Mouse (Mus musculus): ENCODE results near the gene Syt3. TPM values are rescaled to one million over a fixed set of nuclear protein-coding genes. Genes with fewer than 3 reads are reported as not detected.
A peak's percentile ranks its signal among the peaks of the same experiment; 100 is the strongest.

The Syt3 gene
- polyA plus RNA-seq, 1 experiment, result 1.9 TPM

DNA sequence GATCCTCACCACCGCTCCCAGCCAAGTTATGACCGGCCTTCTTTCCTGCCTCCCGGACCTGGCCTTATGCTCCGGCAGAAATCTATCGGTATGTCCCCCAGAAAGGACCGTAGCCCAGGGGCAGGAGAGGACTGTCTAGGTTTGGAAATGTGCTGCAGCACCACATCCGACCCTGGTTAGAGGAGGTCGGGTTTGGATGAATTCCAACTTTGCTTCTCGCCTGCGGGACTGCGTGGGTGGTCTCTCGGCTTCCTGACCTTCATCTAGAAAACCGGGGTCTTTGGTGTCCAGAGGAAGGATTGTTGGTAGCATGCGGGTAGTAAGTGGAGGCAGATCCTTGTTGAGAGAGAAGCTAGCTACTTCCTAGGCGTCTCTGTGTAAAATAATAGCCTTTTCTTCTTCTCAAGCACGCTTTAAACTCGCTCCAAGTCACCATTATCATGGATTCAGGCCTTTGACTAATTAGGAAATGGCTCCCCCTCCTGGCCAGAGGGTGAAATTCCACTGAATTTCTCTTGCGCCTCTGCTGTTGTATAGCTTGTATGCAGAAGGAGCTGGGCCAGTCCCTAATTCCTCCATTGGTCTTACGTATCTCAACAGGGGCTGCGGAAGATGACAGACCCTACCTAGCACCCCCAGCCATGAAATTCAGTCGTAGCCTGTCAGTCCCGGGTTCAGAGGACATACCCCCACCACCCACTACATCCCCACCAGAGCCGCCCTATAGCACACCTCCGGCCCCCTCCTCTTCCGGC is 32.8 kb upstream of the Syt3 start:
- H3K9me3 ChIP-seq (replicated peaks; ENCODE audit: control insufficient read depth, insufficient read depth, low read length, poor library complexity, severe bottlenecking), result no peaks in the 10 kb centered on the region
- TF ChIP-seq CTCF (IDR thresholded peaks at IDR 0.05; ENCODE audit: low read depth, low read length) (peak; percentile 35), POLR2A (IDR thresholded peaks at IDR 0.05; ENCODE audit: insufficient read depth, low read length) (no peak)
- no peaks in the 10 kb centered on the region for H3K4me1 ChIP-seq (ENCODE audit: control insufficient read depth, insufficient read depth, low read length)
- peaks cover 12% of the 10 kb centered on the region for H3K27me3 ChIP-seq (ENCODE audit: control insufficient read depth, insufficient read depth, low read length, poor library complexity, severe bottlenecking)
- H3K36me3 ChIP-seq (ENCODE audit: control insufficient read depth, insufficient read depth, low read length, poor library complexity, severe bottlenecking), result no peaks in the 10 kb centered on the region
- peak overlapping the region; percentile 22; the same call in 1 of the 2 replicates for H3K27ac ChIP-seq (ENCODE audit: insufficient read depth, low read length)
- H3K9ac ChIP-seq (ENCODE audit: low read depth, poor library complexity, severe bottlenecking), result peak overlapping the region; percentile 54
- peak overlapping the region; percentile 45 for H3K4me3 ChIP-seq (ENCODE audit: low read depth, low read length)

- peak overlapping the region; percentile 54 for H3K9ac ChIP-seq (ENCODE audit: low read depth, poor library complexity, severe bottlenecking)
- no peak overlapping the region for H3K27ac ChIP-seq (ENCODE audit: insufficient read depth, low read length)
- peaks cover 12% of the 10 kb centered on the region for H3K27me3 ChIP-seq (ENCODE audit: control insufficient read depth, insufficient read depth, low read length, poor library complexity, severe bottlenecking)
- TF ChIP-seq POLR2A (IDR thresholded peaks at IDR 0.05; ENCODE audit: insufficient read depth, low read length) (no peak), CTCF (IDR thresholded peaks at IDR 0.05; ENCODE audit: low read depth, low read length) (no peak), EP300 (IDR thresholded peaks at IDR 0.05; ENCODE audit: insufficient read depth, low read depth, low read length) (no peak)
- no peaks in the 10 kb centered on the region for H3K36me3 ChIP-seq (ENCODE audit: control insufficient read depth, insufficient read depth, low read length, poor library complexity, severe bottlenecking)
- H3K4me1 ChIP-seq (ENCODE audit: control insufficient read depth, insufficient read depth, low read length), result no peaks in the 10 kb centered on the region
- H3K4me3 ChIP-seq (ENCODE audit: low read depth, low read length), result peak overlapping the region; percentile 27
- no peaks in the 10 kb centered on the region for H3K9me3 ChIP-seq (replicated peaks; ENCODE audit: control insufficient read depth, insufficient read depth, low read length, poor library complexity, severe bottlenecking)
These were observed 31.8 kb upstream of the Syt3 start for GRCm38 (mm10) chr7:44351881-44352749.

- Histone ChIP-seq H3K27ac (ENCODE audit: insufficient read depth, low read length) (no peak overlapping the region), H3K9me3 (replicated peaks; ENCODE audit: control insufficient read depth, insufficient read depth, low read length, poor library complexity, severe bottlenecking) (no peaks in the 10 kb centered on the region), H3K27me3 (ENCODE audit: control insufficient read depth, insufficient read depth, low read length, poor library complexity, severe bottlenecking) (peaks cover 12% of the 10 kb centered on the region), H3K4me3 (ENCODE audit: low read depth, low read length) (peak overlapping the region; percentile 27), H3K4me1 (ENCODE audit: control insufficient read depth, insufficient read depth, low read length) (peaks cover 2% of the 10 kb centered on the region), H3K36me3 (ENCODE audit: control insufficient read depth, insufficient read depth, low read length, poor library complexity, severe bottlenecking) (no peaks in the 10 kb centered on the region), H3K9ac (ENCODE audit: low read depth, poor library complexity, severe bottlenecking) (peak overlapping the region; percentile 54)
- TF ChIP-seq POLR2A (IDR thresholded peaks at IDR 0.05; ENCODE audit: insufficient read depth, low read length), result no peak
- TF ChIP-seq EP300 (IDR thresholded peaks at IDR 0.05; ENCODE audit: insufficient read depth, low read depth, low read length), result no peak
- no peak for TF ChIP-seq CTCF (IDR thresholded peaks at IDR 0.05; ENCODE audit: low read depth, low read length)
These were observed 30.9 kb upstream of the Syt3 start for GRCm38 (mm10) chr7:44352750-44353600.

GRCm38 (mm10) chr7:44353601-44354340 is 30.1 kb upstream of the Syt3 start:
- Histone ChIP-seq H3K4me3 (ENCODE audit: low read depth, low read length) (peak overlapping the region; percentile 27), H3K36me3 (ENCODE audit: control insufficient read depth, insufficient read depth, low read length, poor library complexity, severe bottlenecking) (no peaks in the 10 kb centered on the region), H3K27ac (ENCODE audit: insufficient read depth, low read length) (no peak overlapping the region), H3K4me1 (ENCODE audit: control insufficient read depth, insufficient read depth, low read length) (peaks cover 2% of the 10 kb centered on the region), H3K27me3 (ENCODE audit: control insufficient read depth, insufficient read depth, low read length, poor library complexity, severe bottlenecking) (peaks cover 12% of the 10 kb centered on the region), H3K9ac (ENCODE audit: low read depth, poor library complexity, severe bottlenecking) (peak overlapping the region; percentile 54), H3K9me3 (replicated peaks; ENCODE audit: control insufficient read depth, insufficient read depth, low read length, poor library complexity, severe bottlenecking) (no peaks in the 10 kb centered on the region)
- TF ChIP-seq EP300 (IDR thresholded peaks at IDR 0.05; ENCODE audit: insufficient read depth, low read depth, low read length) (no peak), POLR2A (IDR thresholded peaks at IDR 0.05; ENCODE audit: insufficient read depth, low read length) (no peak), CTCF (IDR thresholded peaks at IDR 0.05; ENCODE audit: low read depth, low read length) (no peak)

DNA sequence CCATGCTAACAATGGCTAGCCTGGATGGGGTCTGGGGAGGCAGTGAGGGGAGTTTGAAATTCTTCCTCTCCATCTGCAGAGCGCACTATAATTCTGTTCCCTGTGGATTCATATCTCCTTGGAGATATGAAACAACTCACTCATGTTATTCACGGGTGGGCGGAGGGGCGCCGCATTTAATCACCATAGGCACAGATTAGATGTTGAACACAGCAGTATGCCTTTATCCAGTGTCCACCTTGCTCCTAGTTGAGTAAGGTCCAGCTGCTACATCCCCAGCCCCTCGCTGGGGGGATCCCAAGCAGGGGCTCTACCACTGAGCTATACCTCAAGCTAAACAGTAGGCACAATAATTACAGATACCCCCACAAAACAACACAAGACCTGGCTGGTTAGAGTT is 28.5 kb upstream of the Syt3 start:
- TF ChIP-seq EP300 (IDR thresholded peaks at IDR 0.05; ENCODE audit: insufficient read depth, low read depth, low read length) (no peak), POLR2A (IDR thresholded peaks at IDR 0.05; ENCODE audit: insufficient read depth, low read length) (no peak)
- Histone ChIP-seq H3K9ac (ENCODE audit: low read depth, poor library complexity, severe bottlenecking) (no peak overlapping the region), H3K9me3 (replicated peaks; ENCODE audit: control insufficient read depth, insufficient read depth, low read length, poor library complexity, severe bottlenecking) (no peaks in the 10 kb centered on the region), H3K27ac (ENCODE audit: insufficient read depth, low read length) (no peak overlapping the region), H3K4me1 (ENCODE audit: control insufficient read depth, insufficient read depth, low read length) (peaks cover 2% of the 10 kb centered on the region), H3K4me3 (ENCODE audit: low read depth, low read length) (no peak overlapping the region), H3K27me3 (ENCODE audit: control insufficient read depth, insufficient read depth, low read length, poor library complexity, severe bottlenecking) (peaks cover 12% of the 10 kb centered on the region), H3K36me3 (ENCODE audit: control insufficient read depth, insufficient read depth, low read length, poor library complexity, severe bottlenecking) (no peaks in the 10 kb centered on the region)

Measured in ES-Bruce4 (cell line).